Mouse (Mus musculus) erythroblast, embryonic 14.5 days (primary cell): Measurements from ENCODE around the gene Hist1h2an. TPM values are rescaled to one million over a fixed set of nuclear protein-coding genes. Genes with fewer than 3 reads are reported as not detected.
A peak's percentile ranks its signal among the peaks of the same experiment; 100 is the strongest.
"Not testable (repeated sequence)": the region's sequence is repeated elsewhere in the genome, so short reads cannot be mapped to it uniquely, and the experiment has no call there.

Experiments
- H3K27me3 ChIP-seq: 2 replicates; pipeline ENCODE4 v1.6.1; 2012; ENCODE audit warnings: inconsistent platforms; ENCODE audit not compliant: control insufficient read depth
- H3K36me3 ChIP-seq: 2 replicates; pipeline ENCODE4 v1.6.1; 2012; ENCODE audit warnings: mild to moderate bottlenecking, inconsistent platforms; ENCODE audit not compliant: control insufficient read depth
- H3K4me1 ChIP-seq: 2 replicates; pipeline ENCODE4 v1.6.1; 2012; ENCODE audit warnings: inconsistent platforms; ENCODE audit not compliant: control insufficient read depth
- H3K4me3 ChIP-seq: replicated peaks from 2 replicates; pipeline ENCODE3; 2012; ENCODE audit warnings: moderate library complexity, mild to moderate bottlenecking, inconsistent platforms
- H3K9me3 ChIP-seq: 2 replicates; pipeline ENCODE4 v1.6.1; 2012; ENCODE audit warnings: low read length, inconsistent platforms, mixed read lengths; ENCODE audit not compliant: control insufficient read depth
- GATA1 ChIP-seq: IDR thresholded peaks from 2 replicates; pipeline ENCODE4 v1.6.1; 2012; ENCODE audit warnings: low read length, inconsistent platforms, mixed read lengths
- TAL1 ChIP-seq: IDR thresholded peaks from 3 replicates; pipeline ENCODE4 v1.6.1; 2012; ENCODE audit warnings: low read length, inconsistent platforms, mixed read lengths
- polyA plus RNA-seq: library from polyadenylated mRNA; stranded (reverse); fragments of >175 nt; gene quantifications from 2 replicates; pipeline ENCODE4 v1.2.3, GENCODE M21; 2012

The Hist1h2an gene
- polyA plus RNA-seq, 1 experiment = 41.3 TPM

GRCm38 (mm10) chr13:21795584-21795983, 8.6 kb upstream of the Hist1h2an start:
- TF ChIP-seq TAL1 (no peak), GATA1 (no peak)
- H3K27me3 ChIP-seq = peaks cover 5% of the 10 kb centered on the region
- no peak overlapping the region for H3K4me3 ChIP-seq
- H3K36me3 ChIP-seq = no peaks in the 10 kb centered on the region
- H3K4me1 ChIP-seq = peaks cover 7% of the 10 kb centered on the region
- no peaks in the 10 kb centered on the region for H3K9me3 ChIP-seq

GRCm38 (mm10) chr13:21790601-21791283, 3.7 kb upstream of the Hist1h2an start:
- TF ChIP-seq GATA1 = no peak
- Histone ChIP-seq H3K9me3 (no peaks in the 10 kb centered on the region), H3K36me3 (no peaks in the 10 kb centered on the region), H3K4me1 (peaks cover 38% of the 10 kb centered on the region), H3K4me3 (peak overlapping the region; percentile 42), H3K27me3 (peaks cover 11% of the 10 kb centered on the region)

- H3K36me3 ChIP-seq = no peaks in the 10 kb centered on the region
- peaks cover 11% of the 10 kb centered on the region for H3K27me3 ChIP-seq
- no peaks in the 10 kb centered on the region for H3K9me3 ChIP-seq
- TF ChIP-seq TAL1 (no peak), GATA1 (no peak)
- peaks cover 46% of the 10 kb centered on the region for H3K4me1 ChIP-seq
- peak overlapping the region; percentile 31 for H3K4me3 ChIP-seq
These were observed 2.9 kb upstream of the Hist1h2an start for GRCm38 (mm10) chr13:21789925-21790324.

GRCm38 (mm10) chr13:21787760-21788593, 959 bp upstream of the Hist1h2an start:
- no peaks in the 10 kb centered on the region for H3K36me3 ChIP-seq
- H3K27me3 ChIP-seq = peaks cover 11% of the 10 kb centered on the region
- peak overlapping the region; percentile 67 for H3K4me3 ChIP-seq
- no peaks in the 10 kb centered on the region for H3K9me3 ChIP-seq
- peaks cover 59% of the 10 kb centered on the region for H3K4me1 ChIP-seq
- TF ChIP-seq GATA1 (no peak), TAL1 (no peak)

- peaks cover 11% of the 10 kb centered on the region for H3K27me3 ChIP-seq
- H3K9me3 ChIP-seq = no peaks in the 10 kb centered on the region
- H3K4me1 ChIP-seq = peaks cover 72% of the 10 kb centered on the region
- H3K4me3 ChIP-seq = peak overlapping the region; percentile 67
- no peaks in the 10 kb centered on the region for H3K36me3 ChIP-seq
- no peak for TF ChIP-seq TAL1
- no peak for TF ChIP-seq GATA1
These were observed 674 bp downstream of the Hist1h2an start for GRCm38 (mm10) chr13:21786189-21786898.

- TF ChIP-seq TAL1 = no peak
- TF ChIP-seq GATA1 = no peak
- H3K9me3 ChIP-seq = peaks cover 2% of the 10 kb centered on the region; the same call in 1 of the 2 replicates
- no peaks in the 10 kb centered on the region for H3K27me3 ChIP-seq
- H3K4me3 ChIP-seq = peak overlapping the region; percentile 63
- H3K36me3 ChIP-seq = peaks cover 8% of the 10 kb centered on the region
- peaks cover 76% of the 10 kb centered on the region for H3K4me1 ChIP-seq
These were observed 2.7 kb downstream of the Hist1h2an start for GRCm38 (mm10) chr13:21784311-21784710.

- peaks cover 74% of the 10 kb centered on the region for H3K4me1 ChIP-seq
- TF ChIP-seq GATA1 (no peak), TAL1 (no peak)
- H3K27me3 ChIP-seq = no peaks in the 10 kb centered on the region
- H3K36me3 ChIP-seq = peaks cover 8% of the 10 kb centered on the region
- H3K9me3 ChIP-seq = peaks cover 2% of the 10 kb centered on the region; the same call in 1 of the 2 replicates
- H3K4me3 ChIP-seq = peak overlapping the region; percentile 63
These were observed 3.3 kb downstream of the Hist1h2an start for GRCm38 (mm10) chr13:21783734-21784161.

- Histone ChIP-seq H3K36me3 (peaks cover 8% of the 10 kb centered on the region), H3K4me1 (peaks cover 73% of the 10 kb centered on the region), H3K4me3 (peak within 1 kb of the TSS; percentile 88), H3K9me3 (peaks cover 2% of the 10 kb centered on the region; the same call in 1 of the 2 replicates), H3K27me3 (no peaks in the 10 kb centered on the region)
- TF ChIP-seq TAL1 (no peak), GATA1 (no peak)
These were observed 3.8 kb downstream of the Hist1h2an start, which contains the start of gene Hist1h3i for GRCm38 (mm10) chr13:21783255-21783617. TSS of gene Hist1h3i (minus strand) at chr13:21783370.

- H3K4me3 ChIP-seq = peak overlapping the region; percentile 88
- H3K9me3 ChIP-seq, H3K27me3 ChIP-seq, H3K36me3 ChIP-seq: not testable (repeated sequence)
- H3K4me1 ChIP-seq = peaks cover 73% of the 10 kb centered on the region
These were observed 4.4 kb downstream of the Hist1h2an start for GRCm38 (mm10) chr13:21782361-21783254.
